Mouse (Mus musculus) MEL (cell line): ENCODE measurements around the gene Mcidas. TPM values are rescaled to one million over a fixed set of nuclear protein-coding genes. Genes with fewer than 3 reads are reported as not detected.

Experiments used
- DNase-seq: peaks from one replicate; pipeline ENCODE4 v3.0.0; 2011; ENCODE audit warnings: low read depth, low spot score
- H3K27ac ChIP-seq: 2 replicates; pipeline ENCODE4 v1.5.1; 2012; ENCODE audit warnings: low read depth, mild to moderate bottlenecking, control low read depth, low read length, moderate library complexity; ENCODE audit not compliant: control insufficient read depth
- H3K27me3 ChIP-seq, 2 experiments: fragments of 150-350 bp in 1 of 2; sonication (generic) in 1 of 2; 2 replicates each; pipeline ENCODE4 v1.6.1; 2012; ENCODE audit warnings: low read length in 2 of 2, mild to moderate bottlenecking in 2 of 2, improper control_type of control experiment in 1 of 2, moderate library complexity in 1 of 2; ENCODE audit not compliant: insufficient read depth in 2 of 2, control insufficient read depth in 1 of 2
- H3K36me3 ChIP-seq, 2 experiments: 2 replicates each; pipeline ENCODE4 v1.6.1; 2012 to 2014; ENCODE audit warnings: low read length in 2 of 2, improper control_type of control experiment in 1 of 2, inconsistent platforms in 1 of 2, mild to moderate bottlenecking in 1 of 2; ENCODE audit not compliant: insufficient read depth in 2 of 2, control insufficient read depth in 1 of 2
- H3K4me1 ChIP-seq, 2 experiments: fragments of 150-350 bp in 1 of 2; sonication (generic) in 1 of 2; 2 replicates each; pipeline ENCODE4 v1.6.1; 2012; ENCODE audit warnings: low read length in 2 of 2, improper control_type of control experiment in 1 of 2, mild to moderate bottlenecking in 1 of 2; ENCODE audit not compliant: insufficient read depth in 2 of 2, control insufficient read depth in 1 of 2
- H3K4me3 ChIP-seq, 2 experiments: fragments of 150-350 bp in 1 of 2; sonication (generic) in 1 of 2; 2 replicates each; pipeline ENCODE4 v1.5.1; 2012; ENCODE audit warnings: low read depth in 2 of 2, low read length in 2 of 2, mild to moderate bottlenecking in 2 of 2, moderate library complexity in 2 of 2, control low read depth in 1 of 2, improper control_type of control experiment in 1 of 2; ENCODE audit not compliant: control insufficient read depth in 1 of 2, insufficient read depth in 1 of 2
- H3K79me2 ChIP-seq: 2 replicates; pipeline ENCODE4 v1.6.1; 2012; ENCODE audit warnings: mild to moderate bottlenecking, low read length, moderate library complexity; ENCODE audit not compliant: control insufficient read depth, poor library complexity, insufficient read depth
- H3K9ac ChIP-seq: 2 replicates; pipeline ENCODE4 v1.6.1; 2012; ENCODE audit warnings: low read depth, mild to moderate bottlenecking, control low read depth, low read length, moderate library complexity; ENCODE audit not compliant: control insufficient read depth, poor library complexity, severe bottlenecking
- H3K9me3 ChIP-seq: fragments of 150-350 bp; sonication (generic); replicated peaks from 2 replicates; pipeline ENCODE4 v1.6.1; 2012; ENCODE audit warnings: mild to moderate bottlenecking, low read length, improper control_type of control experiment, moderate library complexity; ENCODE audit not compliant: insufficient read depth
- BHLHE40 ChIP-seq: IDR thresholded peaks from 2 replicates; pipeline ENCODE4 v1.6.1; 2012; ENCODE audit warnings: low read depth, mild to moderate bottlenecking, inconsistent platforms, low read length, improper control_type of control experiment, borderline replicate concordance
- CHD1 ChIP-seq: IDR thresholded peaks from 2 replicates; pipeline ENCODE4 v1.6.1; 2012; ENCODE audit warnings: low read depth, mild to moderate bottlenecking, inconsistent platforms, low read length, improper control_type of control experiment
- CHD2 ChIP-seq: IDR thresholded peaks from 2 replicates; pipeline ENCODE4 v1.6.1; 2011; ENCODE audit warnings: low read length, improper control_type of control experiment
- E2F4 ChIP-seq: IDR thresholded peaks from 2 replicates; pipeline ENCODE4 v1.6.1; 2011; ENCODE audit warnings: low read depth, low read length, improper control_type of control experiment, borderline replicate concordance
- ELF1 ChIP-seq: IDR thresholded peaks from 2 replicates; pipeline ENCODE4 v1.6.1; 2014; ENCODE audit warnings: low read depth, mild to moderate bottlenecking, inconsistent platforms, low read length, improper control_type of control experiment, moderate library complexity
- ETS1 ChIP-seq: IDR thresholded peaks from 2 replicates; pipeline ENCODE4 v1.6.1; 2012; ENCODE audit warnings: low read depth, mild to moderate bottlenecking, inconsistent platforms, low read length, improper control_type of control experiment, moderate library complexity
- GABPA ChIP-seq: IDR thresholded peaks from 2 replicates; pipeline ENCODE4 v1.6.1; 2012; ENCODE audit warnings: low read depth, mild to moderate bottlenecking, inconsistent platforms, low read length, improper control_type of control experiment, moderate library complexity
- GATA1 ChIP-seq: IDR thresholded peaks from 2 replicates; pipeline ENCODE4 v1.6.1; 2011; ENCODE audit warnings: low read depth, low read length, improper control_type of control experiment
- HCFC1 ChIP-seq: IDR thresholded peaks from 2 replicates; pipeline ENCODE4 v1.6.1; 2012; ENCODE audit warnings: low read depth, mild to moderate bottlenecking, inconsistent platforms, low read length, improper control_type of control experiment, moderate library complexity
- MAFK ChIP-seq: IDR thresholded peaks from 2 replicates; pipeline ENCODE4 v1.6.1; 2011; ENCODE audit warnings: low read depth, mild to moderate bottlenecking, low read length, improper control_type of control experiment, borderline replicate concordance
- MAX ChIP-seq: IDR thresholded peaks from 2 replicates; pipeline ENCODE4 v1.6.1; 2011; ENCODE audit warnings: low read length, improper control_type of control experiment
- MAZ ChIP-seq: IDR thresholded peaks from 2 replicates; pipeline ENCODE4 v1.6.1; 2012; ENCODE audit warnings: low read depth, mild to moderate bottlenecking, inconsistent platforms, low read length, improper control_type of control experiment
- MEF2A ChIP-seq: IDR thresholded peaks from 2 replicates; pipeline ENCODE4 v1.6.1; 2014; ENCODE audit warnings: low read depth, mild to moderate bottlenecking, inconsistent platforms, low read length, improper control_type of control experiment; ENCODE audit not compliant: poor library complexity, insufficient replicate concordance, severe bottlenecking; ENCODE audit errors: extremely low read depth
- NRF1 ChIP-seq: IDR thresholded peaks from 2 replicates; pipeline ENCODE4 v1.6.1; 2014; ENCODE audit warnings: low read depth, mild to moderate bottlenecking, inconsistent platforms, low read length, improper control_type of control experiment, moderate library complexity; ENCODE audit not compliant: poor library complexity, insufficient read depth, severe bottlenecking
- POLR2A ChIP-seq, 2 experiments: IDR thresholded peaks; 2 replicates each; pipeline ENCODE4 v1.6.1; 2011 to 2012; ENCODE audit warnings: low read length in 2 of 2, mild to moderate bottlenecking in 2 of 2, control low read depth in 1 of 2, improper control_type of control experiment in 1 of 2, low read depth in 1 of 2, moderate library complexity in 1 of 2; ENCODE audit not compliant: control insufficient read depth in 1 of 2, insufficient read depth in 1 of 2, poor library complexity in 1 of 2
- POLR2AphosphoS2 ChIP-seq: IDR thresholded peaks from 2 replicates; pipeline ENCODE4 v1.6.1; 2011; ENCODE audit warnings: low read length, improper control_type of control experiment
- POLR2AphosphoS5 ChIP-seq: IDR thresholded peaks from 2 replicates; pipeline ENCODE4 v1.6.1; 2012; ENCODE audit warnings: low read depth, borderline replicate concordance, mild to moderate bottlenecking, inconsistent platforms, low read length, moderate library complexity, mixed read lengths
- RCOR1 ChIP-seq: IDR thresholded peaks from 2 replicates; pipeline ENCODE4 v1.6.1; 2012; ENCODE audit warnings: low read depth, mild to moderate bottlenecking, inconsistent platforms, low read length, improper control_type of control experiment
- SIN3A ChIP-seq: IDR thresholded peaks from 2 replicates; pipeline ENCODE4 v1.6.1; 2012; ENCODE audit warnings: low read length, improper control_type of control experiment, inconsistent platforms
- SMC3 ChIP-seq: IDR thresholded peaks from 2 replicates; pipeline ENCODE4 v1.6.1; 2011; ENCODE audit warnings: low read depth, low read length, improper control_type of control experiment
- TAL1 ChIP-seq: IDR thresholded peaks from 2 replicates; pipeline ENCODE4 v1.6.1; 2012; ENCODE audit warnings: mild to moderate bottlenecking, inconsistent platforms, low read length, moderate library complexity, mixed read lengths
- TBP ChIP-seq: IDR thresholded peaks from 2 replicates; pipeline ENCODE4 v1.8.0; 2011; ENCODE audit warnings: low read depth, low read length, improper control_type of control experiment
- TCF12 ChIP-seq: IDR thresholded peaks from 2 replicates; pipeline ENCODE4 v1.6.1; 2014; ENCODE audit warnings: low read depth, mild to moderate bottlenecking, inconsistent platforms, low read length, improper control_type of control experiment, moderate library complexity
- USF2 ChIP-seq, 2 experiments: IDR thresholded peaks; 2 replicates each; pipeline ENCODE4 v1.6.1; 2011 to 2012; ENCODE audit warnings: improper control_type of control experiment in 2 of 2, low read length in 2 of 2, borderline replicate concordance in 1 of 2, inconsistent platforms in 1 of 2, low read depth in 1 of 2, mild to moderate bottlenecking in 1 of 2; ENCODE audit not compliant: insufficient read depth in 1 of 2
- ZKSCAN1 ChIP-seq: IDR thresholded peaks from 2 replicates; pipeline ENCODE4 v1.6.1; 2012; ENCODE audit warnings: low read depth, mild to moderate bottlenecking, inconsistent platforms, low read length, improper control_type of control experiment, moderate library complexity
- ZMIZ1 ChIP-seq: IDR thresholded peaks from 2 replicates; pipeline ENCODE4 v1.6.1; 2012; ENCODE audit warnings: low read depth, mild to moderate bottlenecking, inconsistent platforms, low read length, improper control_type of control experiment, moderate library complexity
- polyA plus RNA-seq, 2 experiments: library from polyadenylated mRNA; stranded (reverse) in 1 of 2; unstranded in 1 of 2; fragments of >175 nt in 1 of 2; fragments of >200 nt in 1 of 2; gene quantifications; 2 replicates each; pipeline versions ENCODE4 v1.2.1 to v1.2.4; 2012; ENCODE audit warnings: low replicate concordance in 2 of 2, low read depth in 1 of 2; ENCODE audit not compliant: insufficient read length in 2 of 2, insufficient read depth in 1 of 2, missing spikeins in 1 of 2
- total RNA-seq: library from RNA; depleted of rRNA; stranded (reverse); fragments of 300-350 nt; gene quantifications from 2 replicates; pipeline ENCODE4 v1.2.3, GENCODE M21; 2012

Gene Mcidas
- total and polyA plus RNA-seq, 3 experiments, result not detected

- Histone ChIP-seq H3K9me3 (no peaks in the 10 kb centered on the region), H3K79me2 (no peaks in the 10 kb centered on the region)
These were observed 3.3 kb upstream of the Mcidas start for GRCm38 (mm10) chr13:112990346-112990745.

GRCm38 (mm10) chr13:112994191-112994590 lies 546 bp downstream of the Mcidas start:
- DNase-seq, result no peak
- Histone ChIP-seq H3K79me2 (no peaks in the 10 kb centered on the region), H3K4me1 (no peaks in the 10 kb centered on the region), H3K36me3 (no peaks in the 10 kb centered on the region), H3K27ac (no peak overlapping the region), H3K4me3 (no peak overlapping the region), H3K9me3 (no peaks in the 10 kb centered on the region)
- TF ChIP-seq POLR2AphosphoS5 (no peak), GABPA (no peak), MAX (no peak), E2F4 (no peak), CHD2 (no peak), MAZ (no peak), CHD1 (no peak), USF2 (IDR thresholded peaks at IDR 0.05; ENCODE audit: borderline replicate concordance in 1 of 2, insufficient read depth in 1 of 2, low read depth in 1 of 2, low read length in 2 of 2) (no peak), SMC3 (no peak), MAFK (no peak)
- TF ChIP-seq, all 39 proteins: peak for 0
- Histone ChIP-seq H3K27me3 (0 out of 4 replicates have a peak, but pooled peaks cover 0 to 2% of the 10 kb centered on the region in 2 experiments), H3K9ac (no peak overlapping the region)

More at GRCm38 (mm10) chr13:112990346-112990745, 3.3 kb upstream of the Mcidas start:
- Histone ChIP-seq H3K4me3 (no peak overlapping the region), H3K36me3 (no peaks in the 10 kb centered on the region), H3K27me3 (no peaks in the 10 kb centered on the region), H3K9ac (no peak overlapping the region), H3K27ac (no peak overlapping the region), H3K4me1 (no peaks in the 10 kb centered on the region)
- no peak for DNase-seq
- TF ChIP-seq MAZ (no peak), CHD2 (no peak), POLR2AphosphoS2 (no peak), POLR2A (IDR thresholded peaks at IDR 0.05; ENCODE audit: control insufficient read depth in 1 of 2, insufficient read depth in 1 of 2, low read depth in 1 of 2, low read length in 2 of 2, poor library complexity in 1 of 2) (no peak), CHD1 (no peak), ETS1 (no peak)

- Histone ChIP-seq H3K27ac (no peak overlapping the region), H3K36me3 (no peaks in the 10 kb centered on the region), H3K79me2 (no peaks in the 10 kb centered on the region), H3K27me3 (0 out of 4 replicates have a peak, but pooled peaks cover 0 to 2% of the 10 kb centered on the region in 2 experiments), H3K4me3 (no peak overlapping the region), H3K9me3 (no peaks in the 10 kb centered on the region), H3K4me1 (no peaks in the 10 kb centered on the region), H3K9ac (no peak overlapping the region)
- DNase-seq, result no peak
- TF ChIP-seq BHLHE40 (no peak), CHD1 (no peak), TAL1 (no peak), TCF12 (no peak), NRF1 (no peak), GABPA (no peak), ELF1 (no peak), TBP (no peak), SIN3A (no peak), GATA1 (no peak), MEF2A (no peak), ZKSCAN1 (no peak), HCFC1 (no peak), ZMIZ1 (no peak), RCOR1 (no peak), POLR2AphosphoS2 (no peak), MAX (no peak)
These were observed 2.8 kb downstream of the Mcidas start for GRCm38 (mm10) chr13:112996407-112996806.
